Mouse (Mus musculus): ENCODE measurements around the gene Car4. TPM values are rescaled to one million over a fixed set of nuclear protein-coding genes. Genes with fewer than 3 reads are reported as not detected.
A peak's percentile ranks its signal among the peaks of the same experiment; 100 is the strongest.

The Car4 gene
- polyA plus RNA-seq, 1 experiment from 2014 or later = 1.6 TPM

DNA sequence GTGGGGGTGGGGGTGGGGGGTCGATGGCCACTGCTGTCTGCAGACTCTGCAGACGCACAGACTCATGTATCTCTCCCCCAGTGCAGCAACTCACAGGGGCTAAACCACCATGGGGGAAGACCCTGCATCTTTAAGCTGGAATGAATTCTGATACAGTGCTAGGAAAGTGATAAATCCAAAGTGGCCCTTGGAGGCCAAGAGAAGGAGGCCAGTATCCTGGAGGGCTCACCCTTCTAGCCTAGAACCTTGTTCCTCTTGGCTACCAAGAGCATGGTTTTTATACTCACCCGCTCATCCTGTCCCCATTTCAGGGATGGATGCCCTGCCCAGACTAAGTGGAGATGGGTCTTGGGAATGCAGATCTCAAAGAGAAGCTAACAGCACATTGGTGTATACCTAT lies 2.7 kb downstream of the Car4 start:
- Histone ChIP-seq H3K27ac (no peak overlapping the region), H3K4me3 (replicated peaks) (no peak overlapping the region), H3K4me1 (peaks cover 23% of the 10 kb centered on the region), H3K4me2 (no peak overlapping the region), H3K36me3 (replicated peaks) (no peaks in the 10 kb centered on the region), H3K9me3 (no peaks in the 10 kb centered on the region), H3K9ac (no peak overlapping the region), H3K27me3 (peaks cover 55% of the 10 kb centered on the region)
- WGBS = 34% methylated on average over 3 of the region's 3 CpGs
- ATAC-seq (ENCODE audit: low FRiP score) = no peak

DNA sequence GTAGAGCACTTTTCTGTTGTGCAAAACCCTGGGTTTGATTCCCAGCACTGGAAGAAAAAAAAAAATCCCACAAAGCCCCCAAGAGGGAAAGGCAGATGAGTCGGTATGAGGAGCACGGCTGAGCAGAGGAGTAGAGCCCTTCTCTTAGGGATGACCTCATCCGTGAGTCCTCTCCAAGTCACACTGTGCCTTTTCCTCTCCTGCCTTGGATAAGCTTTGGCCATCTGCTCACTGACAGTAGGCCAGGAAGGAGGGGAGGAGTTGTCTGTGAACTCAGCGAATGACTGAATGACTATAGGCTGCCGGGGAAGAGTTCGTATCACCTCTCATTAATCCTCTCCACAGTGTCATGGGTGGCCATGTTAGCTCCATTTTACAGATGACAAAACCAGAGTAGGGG lies 3.2 kb downstream of the Car4 start:
- H3K4me1 ChIP-seq = peaks cover 23% of the 10 kb centered on the region
- no peaks in the 10 kb centered on the region for H3K36me3 ChIP-seq (replicated peaks)
- H3K9ac ChIP-seq = no peak overlapping the region
- H3K4me3 ChIP-seq (replicated peaks) = no peak overlapping the region
- no peaks in the 10 kb centered on the region for H3K9me3 ChIP-seq
- 80% methylated on average over 6 of the region's 6 CpGs for WGBS
- H3K27ac ChIP-seq = no peak overlapping the region
- H3K4me2 ChIP-seq = no peak overlapping the region
- H3K27me3 ChIP-seq = peaks cover 52% of the 10 kb centered on the region
- ATAC-seq (ENCODE audit: low FRiP score) = no peak

DNA sequence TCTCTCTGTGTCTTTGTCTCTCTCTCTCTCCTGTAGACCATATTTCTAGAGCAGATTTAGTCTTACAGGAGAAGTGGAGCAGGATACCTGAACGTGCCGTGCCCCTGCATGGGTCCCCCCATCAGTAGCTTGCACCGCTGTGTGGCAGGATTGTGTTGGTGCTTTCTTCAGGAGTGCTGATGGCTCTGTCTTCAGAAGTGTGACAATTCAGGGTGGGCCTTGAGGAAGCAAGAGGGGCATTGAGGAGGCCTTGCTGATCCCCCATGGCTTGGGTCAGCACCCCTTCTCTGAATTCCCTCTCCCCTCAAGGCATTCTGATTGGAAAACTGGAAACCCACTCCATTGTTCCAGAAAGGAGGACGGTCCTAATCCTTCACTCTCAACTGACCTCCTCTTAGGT lies 4.0 kb downstream of the Car4 start:
- H3K9ac ChIP-seq = no peak overlapping the region
- H3K4me2 ChIP-seq = no peak overlapping the region
- H3K4me3 ChIP-seq (replicated peaks) = no peak overlapping the region
- H3K4me1 ChIP-seq = peaks cover 25% of the 10 kb centered on the region
- peaks cover 44% of the 10 kb centered on the region for H3K27me3 ChIP-seq
- no peak for ATAC-seq (ENCODE audit: low FRiP score)
- no peak overlapping the region for H3K27ac ChIP-seq
- WGBS = 79% methylated on average over 4 of the region's 4 CpGs
- H3K9me3 ChIP-seq = no peaks in the 10 kb centered on the region
- no peaks in the 10 kb centered on the region for H3K36me3 ChIP-seq (replicated peaks)

DNA sequence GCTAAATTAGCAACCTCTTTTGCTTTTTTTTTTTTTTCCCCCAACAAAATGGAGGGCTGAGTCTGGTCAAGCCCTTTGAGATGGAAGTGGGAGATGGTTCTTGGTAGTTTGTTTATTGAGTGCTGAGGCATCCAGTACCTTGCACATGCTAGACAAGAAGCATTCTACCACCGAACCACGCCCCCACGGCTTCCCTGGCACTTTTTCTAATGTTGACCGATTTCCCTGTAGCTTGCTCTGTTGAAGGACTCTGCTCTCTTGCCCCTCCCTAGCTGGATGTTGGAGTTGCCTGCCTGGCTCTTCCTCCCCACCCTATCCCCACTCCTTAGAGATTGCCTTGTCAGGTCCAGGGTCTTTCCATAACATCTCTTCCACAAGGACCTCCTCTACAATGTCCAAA lies 5.0 kb downstream of the Car4 start:
- Histone ChIP-seq H3K27me3 (peaks cover 35% of the 10 kb centered on the region), H3K27ac (no peak overlapping the region), H3K4me2 (no peak overlapping the region), H3K36me3 (replicated peaks) (no peaks in the 10 kb centered on the region), H3K9me3 (no peaks in the 10 kb centered on the region), H3K9ac (no peak overlapping the region), H3K4me3 (replicated peaks) (no peak overlapping the region), H3K4me1 (peaks cover 31% of the 10 kb centered on the region)
- 89% methylated on average over 4 of the region's 4 CpGs for WGBS
- no peak for ATAC-seq (ENCODE audit: low FRiP score)

DNA sequence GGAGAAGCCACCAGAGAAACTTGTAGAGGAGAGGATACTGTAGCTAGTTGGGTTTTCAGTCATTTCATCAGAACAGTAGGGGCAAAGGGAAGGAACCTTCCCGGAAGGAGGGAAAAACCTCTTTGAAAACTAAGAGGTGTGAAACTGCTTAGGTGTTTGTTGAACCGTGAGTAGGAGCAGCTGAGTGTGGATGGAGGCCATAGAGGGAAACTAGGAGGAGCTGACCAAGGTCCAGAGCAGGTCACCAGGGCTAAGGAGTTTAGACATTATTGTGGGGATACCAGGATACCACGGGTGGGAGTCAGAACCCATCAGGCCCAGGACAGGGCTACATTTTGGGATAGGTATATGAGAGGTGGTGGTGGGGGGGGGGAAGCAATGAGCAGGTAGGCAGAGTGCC lies 6.0 kb downstream of the Car4 start:
- ATAC-seq (ENCODE audit: low FRiP score) = no peak
- Histone ChIP-seq H3K27me3 (peaks cover 25% of the 10 kb centered on the region), H3K4me1 (peaks cover 27% of the 10 kb centered on the region), H3K9ac (no peak overlapping the region), H3K27ac (no peak overlapping the region), H3K36me3 (replicated peaks) (no peaks in the 10 kb centered on the region), H3K9me3 (no peaks in the 10 kb centered on the region), H3K4me2 (no peak overlapping the region), H3K4me3 (replicated peaks) (no peak overlapping the region)
- 84% methylated on average over 3 of the region's 3 CpGs for WGBS

DNA sequence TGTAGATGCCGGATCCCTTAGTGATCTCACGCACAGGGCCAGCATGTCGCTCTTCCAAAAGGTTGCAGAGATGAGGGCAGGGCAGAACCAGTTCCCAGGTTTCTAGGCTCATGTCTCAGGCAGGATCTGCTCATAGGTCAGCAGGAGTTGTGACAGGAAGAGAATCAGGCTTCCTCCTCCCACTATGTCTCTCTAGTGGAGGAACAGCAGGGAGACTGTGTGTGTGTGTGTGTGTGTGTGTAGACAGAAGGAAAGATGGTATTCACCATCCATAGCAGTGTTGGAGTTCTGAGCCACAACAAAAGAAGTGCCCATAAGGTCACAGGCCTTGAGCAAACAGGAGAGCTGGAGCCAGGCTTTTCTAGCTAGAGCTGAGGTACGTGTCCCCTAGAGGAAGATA lies 9.1 kb downstream of the Car4 start:
- no peak overlapping the region for H3K4me2 ChIP-seq
- WGBS = 66% methylated on average over 4 of the region's 4 CpGs
- H3K9me3 ChIP-seq = no peaks in the 10 kb centered on the region
- H3K27ac ChIP-seq = no peak overlapping the region
- H3K9ac ChIP-seq = no peak overlapping the region
- no peaks in the 10 kb centered on the region for H3K27me3 ChIP-seq
- 0 out of 2 replicates have a peak, but pooled peaks have one; percentile 20 for ATAC-seq (ENCODE audit: low FRiP score)
- peaks cover 22% of the 10 kb centered on the region for H3K4me1 ChIP-seq
- H3K36me3 ChIP-seq (replicated peaks) = no peaks in the 10 kb centered on the region
- no peak overlapping the region for H3K4me3 ChIP-seq (replicated peaks)

DNA sequence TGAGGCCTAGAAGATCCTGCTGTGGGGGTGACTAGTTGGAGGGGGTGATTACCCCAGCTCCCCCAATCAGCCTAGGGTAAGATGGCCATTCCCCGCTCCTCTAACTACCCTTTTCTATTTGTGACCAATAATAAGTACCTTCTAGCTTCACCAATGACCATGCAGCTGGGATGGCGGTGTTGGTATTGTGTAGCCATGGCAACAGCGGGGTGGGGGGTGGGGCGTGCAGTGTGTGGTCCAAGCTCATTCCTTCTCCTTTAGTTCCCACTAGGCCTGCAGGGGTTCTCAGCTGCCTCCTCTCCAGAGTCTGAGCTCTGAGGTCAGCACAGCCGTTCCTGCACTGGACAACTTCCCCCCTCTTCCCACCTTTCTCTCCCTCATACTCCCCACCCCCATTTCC lies 9.5 kb downstream of the Car4 start:
- 0 out of 2 replicates have a peak overlapping the region, but pooled peaks have one; percentile 56 for H3K27ac ChIP-seq
- ATAC-seq (ENCODE audit: low FRiP score) = peak; percentile 79
- no peaks in the 10 kb centered on the region for H3K9me3 ChIP-seq
- H3K4me1 ChIP-seq = peaks cover 22% of the 10 kb centered on the region
- H3K36me3 ChIP-seq (replicated peaks) = no peaks in the 10 kb centered on the region
- no peaks in the 10 kb centered on the region for H3K27me3 ChIP-seq
- 18% methylated on average over 5 of the region's 5 CpGs for WGBS
- no peak overlapping the region for H3K4me2 ChIP-seq
- H3K4me3 ChIP-seq (replicated peaks) = no peak overlapping the region
- H3K9ac ChIP-seq = no peak overlapping the region

DNA sequence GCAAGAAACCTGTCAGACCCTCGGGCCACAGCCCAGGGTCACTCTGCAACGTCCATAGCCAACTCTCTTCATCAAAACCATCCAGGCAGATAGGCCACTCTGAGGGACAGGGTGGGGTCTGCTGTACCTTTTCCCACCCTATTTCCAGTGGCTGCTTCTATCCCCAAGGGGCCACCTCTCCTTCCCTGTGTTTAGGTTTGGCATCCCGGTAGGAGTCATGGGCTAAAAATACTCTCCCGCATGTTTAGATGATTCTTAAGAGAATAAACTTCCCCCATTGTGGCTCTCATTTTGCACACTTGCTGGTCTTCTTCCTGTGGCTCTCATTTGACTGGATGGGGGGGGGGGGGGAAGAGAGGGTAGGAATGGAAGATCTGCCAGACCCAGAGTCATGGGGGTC lies 10.7 kb downstream of the Car4 start:
- H3K4me2 ChIP-seq = no peak overlapping the region
- H3K9ac ChIP-seq = no peak overlapping the region
- ATAC-seq (ENCODE audit: low FRiP score) = no peak
- 86% methylated on average over 4 of the region's 4 CpGs for WGBS
- no peak overlapping the region for H3K4me3 ChIP-seq (replicated peaks)
- H3K36me3 ChIP-seq (replicated peaks) = no peaks in the 10 kb centered on the region
- no peak overlapping the region for H3K27ac ChIP-seq
- H3K9me3 ChIP-seq = no peaks in the 10 kb centered on the region
- no peaks in the 10 kb centered on the region for H3K27me3 ChIP-seq
- H3K4me1 ChIP-seq = peaks cover 22% of the 10 kb centered on the region

DNA sequence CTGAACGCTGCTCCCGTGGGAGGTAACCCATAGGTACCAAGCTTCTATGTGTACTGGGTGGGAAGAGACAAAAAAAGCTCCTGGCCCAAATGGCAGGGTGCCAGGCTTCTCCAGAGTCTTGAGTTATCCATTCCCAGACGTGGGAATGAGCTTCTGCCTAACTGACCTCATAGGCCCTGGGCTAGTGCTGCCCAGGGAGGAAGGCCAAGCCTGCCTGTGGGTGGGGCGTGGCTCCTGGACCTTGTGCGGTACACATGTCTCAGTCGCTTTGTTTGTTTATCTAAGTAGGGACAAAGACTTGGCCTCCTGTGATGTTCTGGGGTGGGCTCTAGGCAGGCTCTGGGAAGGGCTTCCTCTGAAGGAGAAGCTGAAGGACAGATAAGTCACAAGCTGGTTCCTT lies 11.2 kb downstream of the Car4 start:
- Histone ChIP-seq H3K4me3 (replicated peaks) (no peak overlapping the region), H3K27me3 (no peaks in the 10 kb centered on the region; the same call in 1 of the 2 replicates), H3K4me1 (peaks cover 22% of the 10 kb centered on the region), H3K9me3 (no peaks in the 10 kb centered on the region), H3K27ac (no peak overlapping the region), H3K36me3 (replicated peaks) (no peaks in the 10 kb centered on the region), H3K4me2 (no peak overlapping the region), H3K9ac (no peak overlapping the region)
- 68% methylated on average over 6 of the region's 6 CpGs for WGBS
- ATAC-seq (ENCODE audit: low FRiP score) = no peak

DNA sequence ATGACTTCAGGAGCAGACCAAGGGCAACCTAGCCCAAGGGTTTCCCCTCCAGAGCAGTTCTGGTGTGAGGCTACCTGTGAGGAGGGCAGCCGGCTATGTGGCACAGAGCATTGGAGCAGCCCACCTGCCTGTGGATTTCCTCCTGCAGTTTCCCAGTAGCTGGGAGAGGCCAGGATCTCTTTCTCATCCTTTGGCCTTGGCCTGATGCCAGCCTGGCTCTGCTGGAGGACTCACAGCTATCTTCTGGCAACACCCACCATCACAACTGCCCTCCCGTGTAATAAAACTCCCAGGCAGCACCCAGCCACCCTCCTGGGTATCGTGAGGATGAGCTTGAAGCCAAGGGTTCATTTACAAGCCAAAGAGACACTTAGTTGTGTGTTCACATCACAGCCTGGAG lies 14.5 kb downstream of the Car4 start:
- Histone ChIP-seq H3K36me3 (replicated peaks) (no peaks in the 10 kb centered on the region), H3K9ac (no peak overlapping the region), H3K9me3 (no peaks in the 10 kb centered on the region), H3K27me3 (no peaks in the 10 kb centered on the region; the same call in 1 of the 2 replicates), H3K4me3 (replicated peaks) (no peak overlapping the region), H3K27ac (no peak overlapping the region), H3K4me1 (peaks cover 15% of the 10 kb centered on the region), H3K4me2 (no peak overlapping the region)
- no peak for ATAC-seq (ENCODE audit: low FRiP score)
- 88% methylated on average over 3 of the region's 3 CpGs for WGBS

DNA sequence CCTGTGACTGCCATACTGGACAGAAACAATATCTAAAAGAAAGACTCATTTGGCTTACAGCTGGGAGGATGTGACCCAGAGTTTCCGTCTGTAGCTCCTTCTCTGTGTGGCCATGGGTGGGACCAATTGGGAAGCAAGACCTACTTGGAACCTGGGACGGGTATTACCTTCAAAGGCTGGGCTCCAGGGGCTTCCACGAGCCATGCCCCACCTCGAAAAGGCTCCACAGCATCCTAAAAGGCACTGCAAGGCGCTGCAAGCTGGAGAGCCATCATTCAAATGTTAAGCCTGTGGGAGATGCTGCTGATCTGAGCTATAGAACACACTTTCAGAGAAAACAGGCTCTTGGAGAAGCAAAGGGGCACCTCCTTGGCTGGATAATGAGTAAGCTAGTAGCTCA lies 16.1 kb downstream of the Car4 start:
- Histone ChIP-seq H3K36me3 (replicated peaks) (no peaks in the 10 kb centered on the region), H3K4me2 (no peak overlapping the region), H3K4me1 (peaks cover 6% of the 10 kb centered on the region), H3K27ac (no peak overlapping the region), H3K9me3 (no peaks in the 10 kb centered on the region), H3K27me3 (no peaks in the 10 kb centered on the region; the same call in 1 of the 2 replicates), H3K4me3 (replicated peaks) (no peak overlapping the region), H3K9ac (no peak overlapping the region)
- 66% methylated on average over 5 of the region's 5 CpGs for WGBS
- no peak for ATAC-seq (ENCODE audit: low FRiP score)

DNA sequence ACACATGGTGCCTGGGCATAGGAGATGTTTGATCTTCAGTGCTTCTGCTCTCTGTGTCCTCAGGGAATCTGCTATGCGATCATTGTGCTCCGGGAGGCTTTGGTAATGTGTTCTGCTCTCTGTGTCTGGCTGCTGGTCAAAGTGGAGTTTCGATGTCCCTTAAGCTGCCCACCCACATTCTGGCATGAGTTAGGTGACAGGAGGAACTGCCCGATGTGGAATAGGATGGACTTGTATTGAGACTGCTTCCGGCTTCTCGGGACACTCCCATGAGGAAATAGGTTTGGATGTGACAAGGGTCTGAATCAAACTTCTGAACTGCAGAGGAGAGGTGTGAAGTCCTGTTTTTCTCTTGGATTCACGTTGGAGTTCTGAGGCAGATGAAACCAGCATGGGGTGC lies 17.0 kb downstream of the Car4 start:
- H3K4me3 ChIP-seq (replicated peaks) = no peak overlapping the region
- 73% methylated on average over 7 of the region's 7 CpGs for WGBS
- peaks cover 6% of the 10 kb centered on the region for H3K4me1 ChIP-seq
- no peaks in the 10 kb centered on the region for H3K9me3 ChIP-seq
- no peaks in the 10 kb centered on the region for H3K36me3 ChIP-seq (replicated peaks)
- H3K27ac ChIP-seq = no peak overlapping the region
- H3K4me2 ChIP-seq = no peak overlapping the region
- no peaks in the 10 kb centered on the region; the same call in 1 of the 2 replicates for H3K27me3 ChIP-seq
- H3K9ac ChIP-seq = no peak overlapping the region
- no peak for ATAC-seq (ENCODE audit: low FRiP score)

DNA sequence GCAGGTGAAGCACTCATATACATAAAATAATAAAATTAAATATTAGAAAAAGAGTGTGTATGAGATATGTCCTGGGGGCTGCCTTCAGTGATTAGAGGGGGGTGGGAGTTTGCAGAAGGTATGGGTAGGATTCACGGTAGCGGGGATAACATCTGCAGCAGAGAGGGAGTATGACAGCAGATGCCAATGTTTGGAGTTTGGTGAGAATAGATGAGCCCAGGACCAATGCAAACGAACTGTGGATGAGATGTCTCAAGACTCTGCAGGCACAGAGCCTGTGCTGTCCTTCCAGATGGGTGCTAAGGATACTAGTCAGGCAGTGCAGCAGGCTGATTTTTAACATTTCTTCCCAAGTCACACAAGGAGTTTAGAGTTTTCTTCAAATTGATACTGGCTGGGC lies 19.1 kb downstream of the Car4 start:
- Histone ChIP-seq H3K4me2 (no peak overlapping the region), H3K4me3 (replicated peaks) (no peak overlapping the region), H3K4me1 (no peaks in the 10 kb centered on the region; the same call in 1 of the 2 replicates), H3K9me3 (no peaks in the 10 kb centered on the region), H3K27me3 (no peaks in the 10 kb centered on the region; the same call in 1 of the 2 replicates), H3K36me3 (replicated peaks) (no peaks in the 10 kb centered on the region), H3K27ac (no peak overlapping the region), H3K9ac (no peak overlapping the region)
- no peak for ATAC-seq (ENCODE audit: low FRiP score)
- WGBS = 86% methylated on average over 3 of the region's 3 CpGs
